Mouse (Mus musculus): ENCODE results near the gene Ucp2.

DNA sequence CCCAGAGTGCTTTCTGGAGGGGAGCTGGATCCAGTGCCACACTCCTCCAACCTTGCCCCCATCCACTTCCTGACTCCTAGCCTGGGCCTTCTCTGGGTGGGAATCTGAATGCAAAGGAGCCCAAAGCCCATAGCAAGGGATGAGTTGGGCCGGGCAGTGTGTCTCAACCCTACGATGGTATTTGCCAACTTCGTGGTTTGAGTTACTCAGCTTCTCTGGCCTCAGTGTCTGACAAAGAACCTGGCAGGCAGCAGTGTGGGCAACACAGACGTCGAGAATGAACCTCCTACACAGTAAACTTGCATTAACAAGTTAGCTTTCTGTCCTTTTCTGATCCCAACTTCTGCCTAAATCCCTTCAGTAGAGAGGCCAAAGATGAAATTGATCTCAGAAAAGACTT lies 8.6 kb upstream of the Ucp2 start:
- TF ChIP-seq EP300 (IDR thresholded peaks at IDR 0.05; ENCODE audit: low read depth) = no peak
- no peak for TF ChIP-seq CTCF (IDR thresholded peaks at IDR 0.05; ENCODE audit: low read depth)

Data from liver, embryonic 14.5 days (tissue).